ENCODE assay signal across 10 mouse cellular contexts in genomic region chr17:24667416-24667815, GRCm38 (mm10). TPM values are rescaled to one million over a fixed set of nuclear protein-coding genes. Genes with fewer than 3 reads are reported as not detected.
DNase-seq lines count a peak whose midpoint lies in the region; ATAC-seq and TF ChIP-seq lines count a peak whose summit lies in the region.
"Had no signal": no experiment of that assay in that cellular context is flagged by ENCODE, and none has a peak within 500 bp of the region (broad histone marks: within the 10 kb centered on the region; RNA-seq: fewer than 3 reads in every experiment).

No protein-coding gene starts in this region.

- H3K9me3 ChIP-seq in kidney, embryonic 16.5 days (ENCODE audit: low read length) = no peaks in the 10 kb centered on the region
- no peaks in the 10 kb centered on the region for H3K9me3 ChIP-seq in CH12.LX (replicated peaks; ENCODE audit: low read length)
- no peaks in the 10 kb centered on the region for H3K9me3 ChIP-seq in limb, embryonic 11.5 days (ENCODE audit: control insufficient read depth, low read length)
- no peaks in the 10 kb centered on the region for H3K9me3 ChIP-seq in forebrain, embryonic 15.5 days
- H3K9me3 ChIP-seq: embryonic facial prominence, embryonic 13.5 days; limb, embryonic 13.5 days had no signal

- peaks cover 25% of the 10 kb centered on the region for H3K79me2 ChIP-seq in CH12.LX (replicated peaks; ENCODE audit: control insufficient read depth, extremely low read depth, insufficient read depth, poor library complexity, severe bottlenecking)

- no peak overlapping the region for H3K4me3 ChIP-seq in kidney, embryonic 16.5 days (ENCODE audit: low read length)
- H3K4me3 ChIP-seq in CH12.LX (replicated peaks in 1 of 3; ENCODE audit: low read depth in 2 of 3, low read length in 2 of 3, poor library complexity in 1 of 3) = no peak overlapping the region
- H3K4me3 ChIP-seq in bone marrow macrophage, adult 2 months (ENCODE audit: insufficient read depth, low read length) = no peak overlapping the region
- no peak overlapping the region for H3K4me3 ChIP-seq in limb, embryonic 11.5 days (ENCODE audit: low read depth, low read length)
- no peak overlapping the region for H3K4me3 ChIP-seq in forebrain, embryonic 15.5 days
- H3K4me3 ChIP-seq: embryonic facial prominence, embryonic 13.5 days; limb, embryonic 13.5 days had no signal

- no peak for TF ChIP-seq EP300 in CH12.LX (IDR thresholded peaks at IDR 0.05; ENCODE audit: low read length)

- 21% methylated on average over 6 of the region's 6 CpGs for WGBS in kidney, embryonic 16.5 days
- 26% methylated on average over 6 of the region's 6 CpGs for WGBS in limb, embryonic 11.5 days
- 18% methylated on average over 6 of the region's 6 CpGs for WGBS in forebrain, embryonic 15.5 days

- TF ChIP-seq CTCF in CH12.LX (conservative IDR thresholded peaks at IDR 0.05 in 1 of 2, IDR thresholded peaks at IDR 0.05 in 1 of 2; ENCODE audit: low read depth in 2 of 2, low read length in 2 of 2) = peak; percentile 78 to 93
- TF ChIP-seq CTCF in bone marrow macrophage, adult 2 months (IDR thresholded peaks at IDR 0.05; ENCODE audit: low read depth, low read length) = peak; percentile 64

- TF ChIP-seq POLR2A in CH12.LX (IDR thresholded peaks at IDR 0.05; ENCODE audit: low read depth, low read length) = no peak
- no peak for TF ChIP-seq POLR2A in bone marrow macrophage, adult 2 months (IDR thresholded peaks at IDR 0.05; ENCODE audit: borderline replicate concordance, low read depth, low read length)

- DNase-seq in kidney, adult 11 months = peak; percentile 77
- DNase-seq in CH12.LX (ENCODE audit: extremely low read depth) = peak; percentile 85
- peak; percentile 71 for DNase-seq in limb, embryonic 11.5 days (ENCODE audit: low spot score)
- peak; percentile 49 for DNase-seq in spleen, adult 12 weeks (ENCODE audit: low spot score)

- in situ Hi-C loops in CH12.LX (cut with MboI; ENCODE audit: low pct_ligation_motif_present, low pct_unique_long_range_greater_than_20kb, low sequenced_read_pairs) = no loop called here

- H3K27me3 ChIP-seq in kidney, embryonic 16.5 days (ENCODE audit: insufficient read depth, low read length) = no peaks in the 10 kb centered on the region
- H3K27me3 ChIP-seq in CH12.LX (replicated peaks) = no peaks in the 10 kb centered on the region
- no peaks in the 10 kb centered on the region for H3K27me3 ChIP-seq in limb, embryonic 11.5 days (ENCODE audit: control insufficient read depth, insufficient read depth, low read length)
- H3K27me3 ChIP-seq in forebrain, embryonic 15.5 days = no peaks in the 10 kb centered on the region
- H3K27me3 ChIP-seq: embryonic facial prominence, embryonic 13.5 days; limb, embryonic 13.5 days had no signal

- dilution Hi-C loops in CH12.LX (cut with MboI; ENCODE audit: extremely low pct_ligation_motif_present, extremely low pct_unique_long_range_greater_than_20kb, low sequenced_read_pairs) = no loop called here

- H3K4me2 ChIP-seq in kidney, embryonic 16.5 days (replicated peaks; ENCODE audit: low read depth, low read length) = no peak overlapping the region
- 0 out of 2 replicates have a peak overlapping the region, but pooled peaks have one; percentile 37 for H3K4me2 ChIP-seq in CH12.LX (ENCODE audit: insufficient read depth, low read depth, poor library complexity, severe bottlenecking)
- H3K4me2 ChIP-seq in limb, embryonic 11.5 days (ENCODE audit: low read depth, severe bottlenecking) = no peak overlapping the region
- no peak overlapping the region for H3K4me2 ChIP-seq in forebrain, embryonic 15.5 days (replicated peaks)
- H3K4me2 ChIP-seq: embryonic facial prominence, embryonic 13.5 days; limb, embryonic 13.5 days had no signal

- TF ChIP-seq RAD21 in CH12.LX (IDR thresholded peaks at IDR 0.05; ENCODE audit: low read depth, low read length) = peak; percentile 81

- H3K27ac ChIP-seq in kidney, embryonic 16.5 days (ENCODE audit: low read length) = no peak overlapping the region
- no peak overlapping the region for H3K27ac ChIP-seq in CH12.LX (ENCODE audit: insufficient read depth, low read depth)
- no peak overlapping the region for H3K27ac ChIP-seq in bone marrow macrophage, adult 2 months (ENCODE audit: insufficient read depth, low read depth, low read length)
- H3K27ac ChIP-seq in limb, embryonic 11.5 days (replicated peaks; ENCODE audit: low read depth, low read length) = no peak overlapping the region
- H3K27ac ChIP-seq in forebrain, embryonic 15.5 days (replicated peaks) = no peak overlapping the region
- H3K27ac ChIP-seq: embryonic facial prominence, embryonic 13.5 days; limb, embryonic 13.5 days had no signal

- no peak overlapping the region for H3K9ac ChIP-seq in kidney, embryonic 16.5 days (replicated peaks; ENCODE audit: low read length)
- no peak overlapping the region for H3K9ac ChIP-seq in CH12.LX (ENCODE audit: insufficient read depth, low read depth)
- H3K9ac ChIP-seq in limb, embryonic 11.5 days (ENCODE audit: low read length) = no peak overlapping the region
- H3K9ac ChIP-seq in forebrain, embryonic 15.5 days (replicated peaks) = no peak overlapping the region
- H3K9ac ChIP-seq: embryonic facial prominence, embryonic 13.5 days; limb, embryonic 13.5 days had no signal

- no peaks in the 10 kb centered on the region for H3K36me3 ChIP-seq in kidney, embryonic 16.5 days (ENCODE audit: insufficient read depth, low read length)
- H3K36me3 ChIP-seq in CH12.LX (replicated peaks in 1 of 2; ENCODE audit: control insufficient read depth in 1 of 2, insufficient read depth in 1 of 2, low read length in 1 of 2) = no peaks in the 10 kb centered on the region
- no peaks in the 10 kb centered on the region for H3K36me3 ChIP-seq in limb, embryonic 11.5 days (ENCODE audit: control insufficient read depth, insufficient read depth, low read length)
- no peaks in the 10 kb centered on the region for H3K36me3 ChIP-seq in forebrain, embryonic 15.5 days
- H3K36me3 ChIP-seq: embryonic facial prominence, embryonic 13.5 days; limb, embryonic 13.5 days had no signal

- peaks cover 25% of the 10 kb centered on the region for H3K4me1 ChIP-seq in kidney, embryonic 16.5 days (ENCODE audit: insufficient read depth, low read length)
- H3K4me1 ChIP-seq in CH12.LX (ENCODE audit: control insufficient read depth in 1 of 2, insufficient read depth in 2 of 2) = peaks cover 5 to 39% of the 10 kb centered on the region in 2 experiments; a peak in 2 of 4 replicates
- peaks cover 19% of the 10 kb centered on the region for H3K4me1 ChIP-seq in bone marrow macrophage, adult 2 months (ENCODE audit: control insufficient read depth, insufficient read depth, low read length)
- peaks cover 21% of the 10 kb centered on the region for H3K4me1 ChIP-seq in limb, embryonic 11.5 days (ENCODE audit: control insufficient read depth, insufficient read depth, low read length)
- H3K4me1 ChIP-seq in forebrain, embryonic 15.5 days = peaks cover 31% of the 10 kb centered on the region

- ATAC-seq in kidney, embryonic 16.5 days (ENCODE audit: low FRiP score, low TSS enrichment) = no peak
- 0 out of 2 replicates have a peak, but pooled peaks have one; percentile 21 for ATAC-seq in erythroid progenitor cell, adult 5-6 weeks (replicated peaks; ENCODE audit: low FRiP score, poor library complexity, severe bottlenecking)
- ATAC-seq in limb, embryonic 11.5 days (ENCODE audit: insufficient number of reproducible peaks, low FRiP score, low TSS enrichment, low read depth) = no peak
- ATAC-seq in forebrain, embryonic 15.5 days (replicated peaks) = no peak

RNA-seq across cellular contexts. Expression of gene Zfp598, which starts 2.1 kb away (rescaled TPM):
- 19.7 and 22.7 TPM in 2 replicates for polyA plus RNA-seq in kidney, embryonic 16.5 days (2015; fragmentation: Nextera tagmentation; extraction: Ambion mirVana)
- 27.9 and 31.8 TPM in 2 replicates for total RNA-seq in CH12.LX (2012; rRNA removed)
- 22.1 and 23.4 TPM in 2 replicates for total RNA-seq in CH12.LX (2014; rRNA removed)
- polyA plus RNA-seq in CH12.LX (2012; ENCODE audit: insufficient read length, low read depth) = 43.5 and 54.0 TPM in 2 replicates
- polyA plus RNA-seq in bone marrow macrophage, adult 2 months (2012; ENCODE audit: insufficient read depth, insufficient read length, missing spikeins) = 28.0 and 29.6 TPM in 2 replicates
- 13.4 and 18.4 TPM in 2 replicates for total RNA-seq in erythroid progenitor cell, adult 5-6 weeks (2015; ENCODE audit: low replicate concordance)
- 9.2 and 12.0 TPM in 2 replicates for total RNA-seq in erythroid progenitor cell, adult 5-6 weeks (2017; ENCODE audit: low replicate concordance)
- polyA plus RNA-seq in limb, embryonic 11.5 days (2014; fragmentation: Nextera tagmentation; extraction: Ambion mirVana) = 36.3 and 42.0 TPM in 2 replicates
- polyA plus RNA-seq in forebrain, embryonic 15.5 days (2015; fragmentation: Nextera tagmentation; extraction: Ambion mirVana) = 19.1 and 20.9 TPM in 2 replicates

RNA-seq across cellular contexts. Expression of gene Npw, which starts 9.2 kb away (rescaled TPM):
- polyA plus RNA-seq in kidney, embryonic 16.5 days (2015; fragmentation: Nextera tagmentation; extraction: Ambion mirVana) = 0.37 TPM in 1 of 2 replicates, not detected in the other
- total RNA-seq in CH12.LX (2012; rRNA removed) (not detected in 2 replicates), CH12.LX (2014; rRNA removed) (not detected in 2 replicates)
- polyA plus RNA-seq in CH12.LX (2012; ENCODE audit: insufficient read length, low read depth) = not detected in 2 replicates
- polyA plus RNA-seq in bone marrow macrophage, adult 2 months (2012; ENCODE audit: insufficient read depth, insufficient read length, missing spikeins) = not detected in 2 replicates
- total RNA-seq in erythroid progenitor cell, adult 5-6 weeks (2015; ENCODE audit: low replicate concordance) = not detected in 2 replicates
- total RNA-seq in erythroid progenitor cell, adult 5-6 weeks (2017; ENCODE audit: low replicate concordance) = not detected in 2 replicates
- 0.31 and 0.54 TPM in 2 replicates for polyA plus RNA-seq in limb, embryonic 11.5 days (2014; fragmentation: Nextera tagmentation; extraction: Ambion mirVana)
- polyA plus RNA-seq in forebrain, embryonic 15.5 days (2015; fragmentation: Nextera tagmentation; extraction: Ambion mirVana) = not detected in 2 replicates

RNA-seq across cellular contexts. Expression of gene Slc9a3r2, which starts 17.3 kb away (rescaled TPM):
- polyA plus RNA-seq in kidney, embryonic 16.5 days (2015; fragmentation: Nextera tagmentation; extraction: Ambion mirVana) = 116 and 120 TPM in 2 replicates
- total RNA-seq in CH12.LX (2012; rRNA removed) = 4.4 and 5.5 TPM in 2 replicates
- 1.8 and 2.1 TPM in 2 replicates for total RNA-seq in CH12.LX (2014; rRNA removed)
- 4.8 and 5.1 TPM in 2 replicates for polyA plus RNA-seq in CH12.LX (2012; ENCODE audit: insufficient read length, low read depth)
- 0.98 TPM in 1 of 2 replicates, not detected in the other for polyA plus RNA-seq in bone marrow macrophage, adult 2 months (2012; ENCODE audit: insufficient read depth, insufficient read length, missing spikeins)
- 0.84 TPM in 1 of 2 replicates, not detected in the other for total RNA-seq in erythroid progenitor cell, adult 5-6 weeks (2015; ENCODE audit: low replicate concordance)
- total RNA-seq in erythroid progenitor cell, adult 5-6 weeks (2017; ENCODE audit: low replicate concordance) = not detected in 2 replicates
- 59.3 and 60.4 TPM in 2 replicates for polyA plus RNA-seq in limb, embryonic 11.5 days (2014; fragmentation: Nextera tagmentation; extraction: Ambion mirVana)
- 26.7 and 27.6 TPM in 2 replicates for polyA plus RNA-seq in forebrain, embryonic 15.5 days (2015; fragmentation: Nextera tagmentation; extraction: Ambion mirVana)

RNA-seq across cellular contexts. Expression of gene Syngr3, which starts 22.3 kb away (rescaled TPM):
- polyA plus RNA-seq in kidney, embryonic 16.5 days (2015; fragmentation: Nextera tagmentation; extraction: Ambion mirVana) = 2.3 and 2.9 TPM in 2 replicates
- total RNA-seq in CH12.LX (2012; rRNA removed) (2.2 and 3.9 TPM in 2 replicates), CH12.LX (2014; rRNA removed) (0.23 and 0.32 TPM in 2 replicates)
- 0.33 and 0.35 TPM in 2 replicates for polyA plus RNA-seq in CH12.LX (2012; ENCODE audit: insufficient read length, low read depth)
- polyA plus RNA-seq in bone marrow macrophage, adult 2 months (2012; ENCODE audit: insufficient read depth, insufficient read length, missing spikeins) = 0.41 and 0.79 TPM in 2 replicates
- not detected in 2 replicates for total RNA-seq in erythroid progenitor cell, adult 5-6 weeks (2015; ENCODE audit: low replicate concordance)
- total RNA-seq in erythroid progenitor cell, adult 5-6 weeks (2017; ENCODE audit: low replicate concordance) = not detected in 2 replicates
- polyA plus RNA-seq in limb, embryonic 11.5 days (2014; fragmentation: Nextera tagmentation; extraction: Ambion mirVana) = 6.6 and 6.9 TPM in 2 replicates
- polyA plus RNA-seq in forebrain, embryonic 15.5 days (2015; fragmentation: Nextera tagmentation; extraction: Ambion mirVana) = 134 and 145 TPM in 2 replicates

RNA-seq across cellular contexts. Expression of gene Gfer, which starts 28.5 kb away (rescaled TPM):
- 44.4 and 45.3 TPM in 2 replicates for polyA plus RNA-seq in kidney, embryonic 16.5 days (2015; fragmentation: Nextera tagmentation; extraction: Ambion mirVana)
- total RNA-seq in CH12.LX (2012; rRNA removed) (102 and 105 TPM in 2 replicates), CH12.LX (2014; rRNA removed) (67.6 and 69.1 TPM in 2 replicates)
- 94.8 and 100.0 TPM in 2 replicates for polyA plus RNA-seq in CH12.LX (2012; ENCODE audit: insufficient read length, low read depth)
- polyA plus RNA-seq in bone marrow macrophage, adult 2 months (2012; ENCODE audit: insufficient read depth, insufficient read length, missing spikeins) = 21.6 and 22.0 TPM in 2 replicates
- 9.6 and 15.9 TPM in 2 replicates for total RNA-seq in erythroid progenitor cell, adult 5-6 weeks (2015; ENCODE audit: low replicate concordance)
- total RNA-seq in erythroid progenitor cell, adult 5-6 weeks (2017; ENCODE audit: low replicate concordance) = 14.0 and 15.7 TPM in 2 replicates
- 53.0 and 63.3 TPM in 2 replicates for polyA plus RNA-seq in limb, embryonic 11.5 days (2014; fragmentation: Nextera tagmentation; extraction: Ambion mirVana)
- 38.7 TPM in 2 replicates for polyA plus RNA-seq in forebrain, embryonic 15.5 days (2015; fragmentation: Nextera tagmentation; extraction: Ambion mirVana)
